In genomic region chr5:24605321-24605979, GRCm38 (mm10) we compare ENCODE assay signal across 8 mouse cellular contexts. TPM values are rescaled to one million over a fixed set of nuclear protein-coding genes. Genes with fewer than 3 reads are reported as not detected.
A peak's percentile ranks its signal among the peaks of the same experiment; 100 is the strongest.
DNase-seq lines count a peak whose midpoint lies in the region; ATAC-seq and TF ChIP-seq lines count a peak whose summit lies in the region.

No protein-coding gene starts in this region.

- no peak for TF ChIP-seq CTCF in ES-Bruce4 (IDR thresholded peaks at IDR 0.05; ENCODE audit: low read depth, low read length)
- TF ChIP-seq CTCF in liver, embryonic 14.5 days (IDR thresholded peaks at IDR 0.05; ENCODE audit: low read depth) = no peak

- ATAC-seq in forebrain, embryonic 15.5 days (replicated peaks) = no peak
- no peak for ATAC-seq in liver, embryonic 14.5 days (ENCODE audit: insufficient read depth)

- H3K4me1 ChIP-seq in heart, embryonic 10.5 days = peaks cover 91% of the 10 kb centered on the region
- no peaks in the 10 kb centered on the region for H3K4me1 ChIP-seq in ES-Bruce4 (ENCODE audit: control insufficient read depth, insufficient read depth, low read length)
- peaks cover 55% of the 10 kb centered on the region for H3K4me1 ChIP-seq in forebrain, embryonic 15.5 days
- H3K4me1 ChIP-seq in liver, embryonic 14.5 days (replicated peaks; ENCODE audit: control insufficient read depth in 2 of 2, insufficient read depth in 2 of 2, low read length in 1 of 2) = 0 out of 4 replicates have a peak, but pooled peaks cover 0 to 3% of the 10 kb centered on the region in 2 experiments

- DNase-seq in heart, embryonic 10.5 days (ENCODE audit: low spot score) = no peak
- no peak for DNase-seq in heart, postnatal 4 days
- DNase-seq in liver, embryonic 14.5 days (ENCODE audit: low read depth in 3 of 3, low spot score in 3 of 3) = no peak
- DNase-seq in spleen, adult 12 weeks (ENCODE audit: low spot score) = no peak
- DNase-seq in left cerebral cortex, adult 11 months (ENCODE audit: low spot score) = no peak
- DNase-seq in layer of hippocampus, postnatal 25 days (ENCODE audit: extremely low spot score in 1 of 2, low spot score in 1 of 2) = no peak

- H3K27ac ChIP-seq in heart, embryonic 10.5 days = peak overlapping the region; percentile 99
- H3K27ac ChIP-seq in ES-Bruce4 (ENCODE audit: insufficient read depth, low read length) = no peak overlapping the region
- H3K27ac ChIP-seq in forebrain, embryonic 15.5 days (replicated peaks) = peak overlapping the region; percentile 99
- no peak overlapping the region for H3K27ac ChIP-seq in liver, embryonic 14.5 days

- TF ChIP-seq POLR2A in ES-Bruce4 (IDR thresholded peaks at IDR 0.05; ENCODE audit: insufficient read depth, low read length) = no peak

- H3K4me2 ChIP-seq in forebrain, embryonic 15.5 days (replicated peaks) = peak overlapping the region; percentile 82
- peak overlapping the region; percentile 43; the same call in 1 of the 2 replicates for H3K4me2 ChIP-seq in liver, embryonic 14.5 days (ENCODE audit: low read depth)

- no peak for TF ChIP-seq EP300 in ES-Bruce4 (IDR thresholded peaks at IDR 0.05; ENCODE audit: insufficient read depth, low read depth, low read length)
- TF ChIP-seq EP300 in liver, embryonic 14.5 days (IDR thresholded peaks at IDR 0.05; ENCODE audit: low read depth) = no peak

- H3K27me3 ChIP-seq in heart, embryonic 10.5 days (ENCODE audit: insufficient read depth, poor library complexity, severe bottlenecking) = peaks cover 9% of the 10 kb centered on the region; the same call in 1 of the 2 replicates
- peaks cover 10% of the 10 kb centered on the region for H3K27me3 ChIP-seq in ES-Bruce4 (ENCODE audit: control insufficient read depth, insufficient read depth, low read length, poor library complexity, severe bottlenecking)
- H3K27me3 ChIP-seq in forebrain, embryonic 15.5 days = no peaks in the 10 kb centered on the region
- peaks cover 59% of the 10 kb centered on the region for H3K27me3 ChIP-seq in liver, embryonic 14.5 days (ENCODE audit: control insufficient read depth, insufficient read depth, low read length)

- H3K9me3 ChIP-seq in heart, embryonic 10.5 days = no peaks in the 10 kb centered on the region
- H3K9me3 ChIP-seq in ES-Bruce4 (replicated peaks; ENCODE audit: control insufficient read depth, insufficient read depth, low read length, poor library complexity, severe bottlenecking) = no peaks in the 10 kb centered on the region
- no peaks in the 10 kb centered on the region for H3K9me3 ChIP-seq in forebrain, embryonic 15.5 days
- H3K9me3 ChIP-seq in liver, embryonic 14.5 days (ENCODE audit: control insufficient read depth, low read length) = no peaks in the 10 kb centered on the region

- H3K4me3 ChIP-seq in heart, embryonic 10.5 days = peak overlapping the region; percentile 83
- 0 out of 2 replicates have a peak overlapping the region, but pooled peaks have one; percentile 54 for H3K4me3 ChIP-seq in ES-Bruce4 (ENCODE audit: low read depth, low read length)
- peak overlapping the region; percentile 67 for H3K4me3 ChIP-seq in forebrain, embryonic 15.5 days
- H3K4me3 ChIP-seq in liver, embryonic 14.5 days (ENCODE audit: insufficient read depth in 1 of 2, low read depth in 2 of 2, low read length in 2 of 2) = no peak overlapping the region

- H3K9ac ChIP-seq in ES-Bruce4 (ENCODE audit: low read depth, poor library complexity, severe bottlenecking) = peak overlapping the region; percentile 46; the same call in 1 of the 2 replicates
- H3K9ac ChIP-seq in forebrain, embryonic 15.5 days (replicated peaks) = peak overlapping the region; percentile 91
- no peak overlapping the region for H3K9ac ChIP-seq in liver, embryonic 14.5 days (replicated peaks)

- no peaks in the 10 kb centered on the region for H3K36me3 ChIP-seq in heart, embryonic 10.5 days
- no peaks in the 10 kb centered on the region for H3K36me3 ChIP-seq in ES-Bruce4 (ENCODE audit: control insufficient read depth, insufficient read depth, low read length, poor library complexity, severe bottlenecking)
- no peaks in the 10 kb centered on the region for H3K36me3 ChIP-seq in forebrain, embryonic 15.5 days
- no peaks in the 10 kb centered on the region for H3K36me3 ChIP-seq in liver, embryonic 14.5 days (replicated peaks; ENCODE audit: control insufficient read depth, insufficient read depth, low read depth)

- WGBS in heart, embryonic 10.5 days = 15% methylated on average over 6 of the region's 6 CpGs
- WGBS in forebrain, embryonic 15.5 days = 8% methylated on average over 6 of the region's 6 CpGs
- 24% methylated on average over 6 of the region's 6 CpGs for WGBS in liver, embryonic 14.5 days (ENCODE audit: insufficient replicate concordance)

RNA-seq across cellular contexts. Expression of gene Smarcd3, which starts 18.8 kb away (rescaled TPM):
- 73.7 and 92.1 TPM in 2 replicates for polyA plus RNA-seq in heart, embryonic 10.5 days (2016; fragmentation: Nextera tagmentation; extraction: Ambion mirVana)
- 10 to 100 TPM; 89.7 to 96.9 TPM for total RNA-seq in heart, postnatal 4 days (2021)
- polyA plus RNA-seq in ES-Bruce4 (2011; ENCODE audit: insufficient read depth, insufficient read length, low read depth, missing spikeins) = 1.5 and 1.9 TPM in 2 replicates
- polyA plus RNA-seq in forebrain, embryonic 15.5 days (2015; fragmentation: Nextera tagmentation; extraction: Ambion mirVana) = 171 and 176 TPM in 2 replicates
- polyA plus RNA-seq in liver, embryonic 14.5 days (2012; rRNA removed) = 1.1 and 1.5 TPM in 2 replicates
- polyA plus RNA-seq in liver, embryonic 14.5 days (2014; fragmentation: Nextera tagmentation; extraction: Ambion mirVana) = 0.95 and 1.0 TPM in 2 replicates
- 10 to 100 TPM; 91.4 to 93.2 TPM for total RNA-seq in layer of hippocampus, postnatal 25 days (2021)

RNA-seq across cellular contexts. Expression of gene Chpf2, which starts 18.9 kb away (rescaled TPM):
- 19.1 and 22.8 TPM in 2 replicates for polyA plus RNA-seq in heart, embryonic 10.5 days (2016; fragmentation: Nextera tagmentation; extraction: Ambion mirVana)
- total RNA-seq in heart, postnatal 4 days (2021) = 10 to 100 TPM; 19.9 to 21.6 TPM
- 5.7 and 8.3 TPM in 2 replicates for polyA plus RNA-seq in ES-Bruce4 (2011; ENCODE audit: insufficient read depth, insufficient read length, low read depth, missing spikeins)
- 19.7 and 21.1 TPM in 2 replicates for polyA plus RNA-seq in forebrain, embryonic 15.5 days (2015; fragmentation: Nextera tagmentation; extraction: Ambion mirVana)
- 5.6 and 5.9 TPM in 2 replicates for polyA plus RNA-seq in liver, embryonic 14.5 days (2012; rRNA removed)
- polyA plus RNA-seq in liver, embryonic 14.5 days (2014; fragmentation: Nextera tagmentation; extraction: Ambion mirVana) = 5.9 and 6.5 TPM in 2 replicates
- total RNA-seq in layer of hippocampus, postnatal 25 days (2021) = 10 to 100 TPM; 55.5 to 79.0 TPM

RNA-seq across cellular contexts. Expression of gene Abcf2, which starts 28.2 kb away (rescaled TPM):
- polyA plus RNA-seq in heart, embryonic 10.5 days (2016; fragmentation: Nextera tagmentation; extraction: Ambion mirVana) = 107 and 126 TPM in 2 replicates
- 10 to 100 TPM; 47.4 to 49.3 TPM for total RNA-seq in heart, postnatal 4 days (2021)
- polyA plus RNA-seq in ES-Bruce4 (2011; ENCODE audit: insufficient read depth, insufficient read length, low read depth, missing spikeins) = 113 and 120 TPM in 2 replicates
- polyA plus RNA-seq in forebrain, embryonic 15.5 days (2015; fragmentation: Nextera tagmentation; extraction: Ambion mirVana) = 101 and 106 TPM in 2 replicates
- 29.2 and 33.6 TPM in 2 replicates for polyA plus RNA-seq in liver, embryonic 14.5 days (2012; rRNA removed)
- 50.9 and 53.5 TPM in 2 replicates for polyA plus RNA-seq in liver, embryonic 14.5 days (2014; fragmentation: Nextera tagmentation; extraction: Ambion mirVana)
- 10 to 100 TPM; 72.6 to 80.0 TPM for total RNA-seq in layer of hippocampus, postnatal 25 days (2021)

RNA-seq across cellular contexts. Expression of gene 4931409K22Rik, which starts 48.8 kb away (rescaled TPM):
- polyA plus RNA-seq in heart, embryonic 10.5 days (2016; fragmentation: Nextera tagmentation; extraction: Ambion mirVana) = 0.06 and 0.09 TPM in 2 replicates
- not detected for total RNA-seq in heart, postnatal 4 days (2021)
- polyA plus RNA-seq in ES-Bruce4 (2011; ENCODE audit: insufficient read depth, insufficient read length, low read depth, missing spikeins) = not detected in 2 replicates
- polyA plus RNA-seq in forebrain, embryonic 15.5 days (2015; fragmentation: Nextera tagmentation; extraction: Ambion mirVana) = 0.42 and 0.56 TPM in 2 replicates
- 0.03 TPM in 1 of 2 replicates, not detected in the other for polyA plus RNA-seq in liver, embryonic 14.5 days (2012; rRNA removed)
- not detected in 2 replicates for polyA plus RNA-seq in liver, embryonic 14.5 days (2014; fragmentation: Nextera tagmentation; extraction: Ambion mirVana)
- not detected for total RNA-seq in layer of hippocampus, postnatal 25 days (2021)

Comparison
In these comparisons a context has a peak if more than half of its experiments do, and no peak if none do; other contexts are left out.
1. H3K27ac ChIP-seq: peak in heart, embryonic 10.5 days (single experiment) and forebrain, embryonic 15.5 days (single experiment); none in ES-Bruce4 (single experiment) and liver, embryonic 14.5 days (single experiment).
2. H3K4me3 ChIP-seq: peak in heart, embryonic 10.5 days (single experiment), ES-Bruce4 (single experiment) and forebrain, embryonic 15.5 days (single experiment); none in liver, embryonic 14.5 days (0 of 2).
3. RNA of gene Smarcd3, which starts 18.8 kb away (polyA plus RNA-seq): 171 to 176 TPM in forebrain, embryonic 15.5 days and 73.7 to 92.1 TPM in heart, embryonic 10.5 days; 1.5 to 1.9 TPM in ES-Bruce4 and 0.95 to 1.5 TPM in liver, embryonic 14.5 days; every median in the first group is over 10 times any median in the second.